Mouse (Mus musculus): ENCODE measurements around the gene Foxi1.
"Not testable (repeated sequence)": the region's sequence is repeated elsewhere in the genome, so short reads cannot be mapped to it uniquely, and the experiment has no call there.

The Foxi1 gene

GRCm38 (mm10) chr11:34207989-34208388, at the start of gene Foxi1:
Gene Foxi1, minus strand, starts transcription at chr11:34208089.
- DNase-seq (ENCODE audit: low spot score in 2 of 2): no peak

- no peak for DNase-seq (ENCODE audit: low spot score in 2 of 2)
These were observed 35.1 kb upstream of the Foxi1 start for GRCm38 (mm10) chr11:34242979-34243378.

GRCm38 (mm10) chr11:34240252-34240651, 32.4 kb upstream of the Foxi1 start:
- no peak for DNase-seq (ENCODE audit: low spot score in 2 of 2)

- DNase-seq (ENCODE audit: low spot score in 2 of 2): no peak
These were observed 31.8 kb upstream of the Foxi1 start for GRCm38 (mm10) chr11:34239691-34240090.

- peak; percentile 9 to 20 for DNase-seq (ENCODE audit: low spot score in 2 of 2)
These were observed 29.0 kb upstream of the Foxi1 start for GRCm38 (mm10) chr11:34236885-34237284.

GRCm38 (mm10) chr11:34236091-34236759, 28.3 kb upstream of the Foxi1 start:
- DNase-seq (ENCODE audit: low spot score in 2 of 2): peak; percentile 13 to 33

- DNase-seq (ENCODE audit: low spot score in 2 of 2): peak; percentile 71 to 86
These were observed 21.0 kb upstream of the Foxi1 start for GRCm38 (mm10) chr11:34228758-34229364.

GRCm38 (mm10) chr11:34227180-34227579, 19.3 kb upstream of the Foxi1 start:
- no peak for DNase-seq (ENCODE audit: low spot score in 2 of 2)

GRCm38 (mm10) chr11:34220596-34220995, 12.7 kb upstream of the Foxi1 start:
- DNase-seq (ENCODE audit: low spot score in 2 of 2): not testable (repeated sequence)

- peak; percentile 72 to 91 for DNase-seq (ENCODE audit: low spot score in 2 of 2)
These were observed 5.0 kb upstream of the Foxi1 start for GRCm38 (mm10) chr11:34212853-34213252.

- peak in 1 of 2 experiments; percentile 31 for DNase-seq (ENCODE audit: low spot score in 2 of 2)
These were observed 5.1 kb downstream of the Foxi1 start for GRCm38 (mm10) chr11:34202769-34203168.

GRCm38 (mm10) chr11:34195142-34195541, 12.7 kb downstream of the Foxi1 start:
- DNase-seq (ENCODE audit: low spot score in 2 of 2): no peak

- DNase-seq (ENCODE audit: low spot score in 2 of 2): no peak
These were observed 13.5 kb downstream of the Foxi1 start for GRCm38 (mm10) chr11:34194158-34194941.

GRCm38 (mm10) chr11:34193658-34194057, 14.2 kb downstream of the Foxi1 start:
- DNase-seq (ENCODE audit: low spot score in 2 of 2): no peak

- no peak for DNase-seq (ENCODE audit: low spot score in 2 of 2)
These were observed 23.6 kb downstream of the Foxi1 start for GRCm38 (mm10) chr11:34184266-34184665.

- DNase-seq (ENCODE audit: low spot score in 2 of 2): peak in 1 of 2 experiments; percentile 33
These were observed 26.4 kb downstream of the Foxi1 start for GRCm38 (mm10) chr11:34181214-34182117.

GRCm38 (mm10) chr11:34178752-34179151, 29.1 kb downstream of the Foxi1 start:
- DNase-seq (ENCODE audit: low spot score in 2 of 2): no peak

- DNase-seq (ENCODE audit: low spot score in 2 of 2): peak in 1 of 2 experiments; percentile 24
These were observed 31.5 kb downstream of the Foxi1 start for GRCm38 (mm10) chr11:34176371-34176770.

- DNase-seq (ENCODE audit: low spot score in 2 of 2): no peak
These were observed 36.7 kb downstream of the Foxi1 start for GRCm38 (mm10) chr11:34171221-34171620.

- no peak for DNase-seq (ENCODE audit: low spot score in 2 of 2)
These were observed 38.4 kb downstream of the Foxi1 start for GRCm38 (mm10) chr11:34169464-34169894.

- no peak for DNase-seq (ENCODE audit: low spot score in 2 of 2)
These were observed 41.5 kb downstream of the Foxi1 start for GRCm38 (mm10) chr11:34166392-34166791.

All from frontal cortex, postnatal 36 days (tissue).